Mouse (Mus musculus): ENCODE results near the gene Med24. TPM values are rescaled to one million over a fixed set of nuclear protein-coding genes. Genes with fewer than 3 reads are reported as not detected.
"Not testable (repeated sequence)": the region's sequence is repeated elsewhere in the genome, so short reads cannot be mapped to it uniquely, and the experiment has no call there.

Med24 gene
- polyA plus RNA-seq, 1 experiment = 40.2 TPM

DNA sequence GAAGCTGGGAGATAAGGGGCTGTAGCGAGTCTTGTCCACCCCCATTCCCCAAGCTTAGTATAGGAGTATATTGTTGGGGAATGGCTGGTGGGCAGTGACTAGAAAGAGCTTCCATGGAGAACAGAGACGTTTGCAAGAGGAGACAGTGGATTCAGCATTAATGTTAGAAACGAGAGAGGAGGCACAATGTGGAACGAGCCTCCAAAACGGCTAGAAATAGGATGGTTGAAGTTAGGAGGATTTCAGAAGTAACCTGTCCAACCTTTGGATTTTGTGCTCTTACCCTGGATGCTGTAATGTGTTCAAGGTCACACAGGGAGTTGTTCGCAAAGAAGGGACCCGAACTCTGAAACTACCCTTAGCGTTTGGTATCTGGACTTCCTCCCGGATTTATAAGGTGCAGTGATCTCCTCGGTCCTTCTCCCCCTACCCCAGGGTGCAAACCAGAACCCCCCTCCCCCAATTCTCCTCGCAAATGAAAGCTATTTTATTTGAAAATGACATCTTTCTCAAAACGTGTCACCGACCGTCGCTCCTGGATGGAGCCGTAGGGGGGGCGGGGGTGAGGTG, 11.9 kb upstream of the Med24 start:
- TF ChIP-seq FLI1 (IDR thresholded peaks at IDR 0.05; ENCODE audit: low read length) (no peak), GATA1 (IDR thresholded peaks at IDR 0.05; ENCODE audit: borderline replicate concordance, low read length) (no peak)
- Histone ChIP-seq H3K4me1 (peaks cover 70% of the 10 kb centered on the region), H3K27me3 (replicated peaks) (no peaks in the 10 kb centered on the region), H3K9me3 (no peaks in the 10 kb centered on the region), H3K4me3 (replicated peaks) (peak overlapping the region; percentile 98), H3K36me3 (replicated peaks; ENCODE audit: low read length) (peaks cover 14% of the 10 kb centered on the region)

DNA sequence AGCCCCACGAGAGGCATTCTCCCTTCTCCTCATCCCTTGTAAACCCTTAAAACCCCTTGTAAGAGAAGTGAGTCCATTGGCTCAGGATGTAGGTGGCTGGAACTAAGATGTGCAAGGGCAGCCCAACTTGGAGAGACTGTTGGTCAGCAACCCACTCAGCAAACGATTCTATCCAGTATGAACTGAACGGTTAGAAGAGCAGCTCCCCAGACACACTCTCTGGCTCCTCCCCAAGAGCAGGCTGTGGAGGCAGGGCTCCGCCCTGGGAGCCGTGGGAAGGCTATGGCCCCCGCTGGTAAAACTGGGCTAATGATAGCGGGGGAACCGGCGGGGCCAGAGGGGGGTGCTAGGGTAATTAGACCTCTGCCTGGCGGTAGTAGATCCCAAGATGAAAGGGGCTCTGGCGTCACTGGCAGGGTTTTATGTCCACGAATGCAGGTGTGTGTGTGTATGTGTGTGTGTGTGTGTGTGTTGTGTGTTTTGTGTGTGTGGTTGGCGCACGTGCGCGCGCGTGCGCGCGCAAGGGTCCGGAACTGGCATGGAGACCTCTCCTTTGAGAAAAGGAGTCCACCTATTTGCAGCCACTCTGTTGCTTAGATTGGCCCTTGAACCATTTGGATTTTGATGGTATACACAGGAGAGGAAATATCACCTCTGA, 11.3 kb upstream of the Med24 start, which contains the start of gene Thra:
Gene Thra (plus strand): TSS at position 246 of the 658 bp plus-strand sequence.
- peak within 1 kb of the TSS; percentile 98 for H3K4me3 ChIP-seq (replicated peaks)
- H3K9me3 ChIP-seq = no peaks in the 10 kb centered on the region
- no peaks in the 10 kb centered on the region for H3K27me3 ChIP-seq (replicated peaks)
- peaks cover 64% of the 10 kb centered on the region for H3K4me1 ChIP-seq
- H3K36me3 ChIP-seq (replicated peaks; ENCODE audit: low read length) = peaks cover 8% of the 10 kb centered on the region
- TF ChIP-seq GATA1 (IDR thresholded peaks at IDR 0.05; ENCODE audit: borderline replicate concordance, low read length) (no peak), FLI1 (IDR thresholded peaks at IDR 0.05; ENCODE audit: low read length) (no peak)

GRCm38 (mm10) chr11:98740026-98740392, 10.8 kb upstream of the Med24 start:
- no peak for TF ChIP-seq GATA1 (IDR thresholded peaks at IDR 0.05; ENCODE audit: borderline replicate concordance, low read length)
- no peak for TF ChIP-seq FLI1 (IDR thresholded peaks at IDR 0.05; ENCODE audit: low read length)
- Histone ChIP-seq H3K36me3 (replicated peaks; ENCODE audit: low read length) (peaks cover 7% of the 10 kb centered on the region), H3K27me3 (replicated peaks) (no peaks in the 10 kb centered on the region), H3K9me3 (peaks cover under 1% of the 10 kb centered on the region; the same call in 1 of the 2 replicates), H3K4me1 (peaks cover 59% of the 10 kb centered on the region), H3K4me3 (replicated peaks) (peak overlapping the region; percentile 98)

GRCm38 (mm10) chr11:98738925-98739324, 9.7 kb upstream of the Med24 start:
- TF ChIP-seq GATA1 (IDR thresholded peaks at IDR 0.05; ENCODE audit: borderline replicate concordance, low read length) (no peak), FLI1 (IDR thresholded peaks at IDR 0.05; ENCODE audit: low read length) (no peak)
- H3K36me3 ChIP-seq (replicated peaks; ENCODE audit: low read length) = peaks cover under 1% of the 10 kb centered on the region
- peaks cover 11% of the 10 kb centered on the region for H3K9me3 ChIP-seq
- H3K4me3 ChIP-seq (replicated peaks) = no peak overlapping the region
- H3K4me1 ChIP-seq = peaks cover 48% of the 10 kb centered on the region
- H3K27me3 ChIP-seq (replicated peaks) = no peaks in the 10 kb centered on the region

DNA sequence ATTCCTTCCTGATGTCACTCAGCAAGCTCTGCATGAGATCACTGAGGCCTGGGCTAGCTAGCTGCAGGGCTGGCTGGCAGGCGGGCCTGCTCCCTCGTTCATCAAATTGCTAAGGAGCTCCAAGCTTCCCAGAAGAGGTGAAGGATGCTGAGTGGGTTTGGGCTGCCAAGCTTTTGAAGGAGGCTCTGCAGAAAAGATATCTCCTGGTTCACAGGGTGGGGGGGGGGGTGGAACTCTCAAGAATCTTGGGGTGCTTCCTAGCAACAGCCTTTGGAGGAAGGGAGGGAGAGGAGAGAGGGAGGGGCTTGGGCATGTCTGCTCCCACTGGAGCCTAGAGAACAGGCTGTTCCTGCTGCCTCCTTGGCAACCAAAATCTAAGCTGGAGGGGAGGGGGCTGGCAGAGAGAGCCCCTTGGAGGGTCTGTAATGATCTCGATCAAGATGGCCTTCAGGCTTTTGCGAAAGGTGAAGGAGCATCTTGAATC, 9.2 kb upstream of the Med24 start:
- Histone ChIP-seq H3K9me3 (peaks cover 11% of the 10 kb centered on the region), H3K4me3 (replicated peaks) (no peak overlapping the region), H3K36me3 (replicated peaks; ENCODE audit: low read length) (no peaks in the 10 kb centered on the region), H3K4me1 (peaks cover 44% of the 10 kb centered on the region), H3K27me3 (replicated peaks) (no peaks in the 10 kb centered on the region)
- TF ChIP-seq GATA1 (IDR thresholded peaks at IDR 0.05; ENCODE audit: borderline replicate concordance, low read length) = no peak
- TF ChIP-seq FLI1 (IDR thresholded peaks at IDR 0.05; ENCODE audit: low read length) = no peak

DNA sequence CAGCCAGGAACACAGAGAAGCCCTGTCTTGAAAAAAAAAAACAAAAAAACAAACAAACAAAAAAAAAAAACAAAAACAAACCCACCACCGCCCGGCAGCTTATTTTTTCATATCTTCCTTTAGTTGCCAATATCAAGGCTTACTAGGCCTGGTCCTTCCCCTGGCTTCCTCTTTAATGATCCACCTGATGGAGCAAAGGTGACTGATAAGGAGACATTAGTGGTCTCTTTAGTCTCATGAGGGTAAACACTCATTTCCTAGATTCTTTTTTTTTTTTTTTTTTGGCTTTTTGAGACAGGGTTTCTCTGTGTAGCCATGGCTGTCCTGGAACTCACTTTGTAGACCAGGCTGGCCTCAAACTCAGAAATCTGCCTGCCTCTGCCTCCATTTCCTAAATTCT, 8.0 kb upstream of the Med24 start:
- H3K27me3 ChIP-seq (replicated peaks); H3K4me3 ChIP-seq (replicated peaks); H3K36me3 ChIP-seq (replicated peaks; ENCODE audit: low read length): not testable (repeated sequence)
- Histone ChIP-seq H3K4me1 (peaks cover 31% of the 10 kb centered on the region), H3K9me3 (peaks cover 11% of the 10 kb centered on the region)

- Histone ChIP-seq H3K4me3 (replicated peaks) (no peak overlapping the region), H3K27me3 (replicated peaks) (no peaks in the 10 kb centered on the region), H3K4me1 (peaks cover 30% of the 10 kb centered on the region), H3K36me3 (replicated peaks; ENCODE audit: low read length) (no peaks in the 10 kb centered on the region), H3K9me3 (peaks cover 11% of the 10 kb centered on the region)
- no peak for TF ChIP-seq FLI1 (IDR thresholded peaks at IDR 0.05; ENCODE audit: low read length)
- no peak for TF ChIP-seq GATA1 (IDR thresholded peaks at IDR 0.05; ENCODE audit: borderline replicate concordance, low read length)
These were observed 6.9 kb upstream of the Med24 start for GRCm38 (mm10) chr11:98736176-98736575.

- no peaks in the 10 kb centered on the region for H3K36me3 ChIP-seq (replicated peaks; ENCODE audit: low read length)
- TF ChIP-seq FLI1 (IDR thresholded peaks at IDR 0.05; ENCODE audit: low read length) (no peak), GATA1 (IDR thresholded peaks at IDR 0.05; ENCODE audit: borderline replicate concordance, low read length) (no peak)
- H3K4me1 ChIP-seq = peaks cover 20% of the 10 kb centered on the region
- H3K27me3 ChIP-seq (replicated peaks) = no peaks in the 10 kb centered on the region
- peaks cover 11% of the 10 kb centered on the region for H3K9me3 ChIP-seq
- H3K4me3 ChIP-seq (replicated peaks) = no peak overlapping the region
These were observed 5.9 kb upstream of the Med24 start for GRCm38 (mm10) chr11:98735111-98735510.

DNA sequence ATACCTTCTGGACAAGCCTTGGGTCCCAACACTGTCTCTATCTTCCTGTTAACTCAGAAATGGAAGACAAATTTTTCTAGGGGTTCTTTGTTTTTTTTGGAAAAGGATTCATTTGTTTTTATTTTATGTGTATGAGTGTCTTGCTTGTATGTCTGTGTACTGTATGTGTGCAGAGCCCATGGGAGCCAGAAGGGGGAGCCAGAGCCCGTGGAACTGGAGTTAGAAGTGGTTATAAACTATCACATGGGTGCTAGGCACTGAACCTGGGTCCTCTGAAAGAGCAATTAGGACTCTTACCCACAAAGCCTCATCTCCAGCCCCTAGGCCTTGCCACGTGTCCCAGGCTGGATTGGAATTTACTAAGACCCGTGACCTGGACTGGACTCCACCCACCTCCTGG, 4.8 kb upstream of the Med24 start:
- no peak for TF ChIP-seq FLI1 (IDR thresholded peaks at IDR 0.05; ENCODE audit: low read length)
- TF ChIP-seq GATA1 (IDR thresholded peaks at IDR 0.05; ENCODE audit: borderline replicate concordance, low read length) = no peak
- Histone ChIP-seq H3K4me1 (peaks cover 15% of the 10 kb centered on the region), H3K4me3 (replicated peaks) (no peak overlapping the region), H3K27me3 (replicated peaks) (no peaks in the 10 kb centered on the region), H3K36me3 (replicated peaks; ENCODE audit: low read length) (no peaks in the 10 kb centered on the region), H3K9me3 (peaks cover 11% of the 10 kb centered on the region)

GRCm38 (mm10) chr11:98731134-98731533, 1.9 kb upstream of the Med24 start:
- peaks cover 11% of the 10 kb centered on the region for H3K9me3 ChIP-seq
- H3K4me3 ChIP-seq (replicated peaks) = no peak overlapping the region

More at GRCm38 (mm10) chr11:98731134-98731533, 1.9 kb upstream of the Med24 start:
- Histone ChIP-seq H3K4me1 (peaks cover 14% of the 10 kb centered on the region), H3K36me3 (replicated peaks; ENCODE audit: low read length) (peaks cover 18% of the 10 kb centered on the region), H3K27me3 (replicated peaks) (no peaks in the 10 kb centered on the region)
- TF ChIP-seq FLI1 (IDR thresholded peaks at IDR 0.05; ENCODE audit: low read length) (no peak), GATA1 (IDR thresholded peaks at IDR 0.05; ENCODE audit: borderline replicate concordance, low read length) (no peak)

Measured in megakaryocyte, embryonic 14.5 days (primary cell).